Comparison of ENCODE assay signal across 9 mouse cellular contexts in genomic region chr13:58035470-58036156, GRCm38 (mm10).
DNase-seq lines count a peak whose midpoint lies in the region; ATAC-seq lines count a peak whose summit lies in the region.
"Had no signal": no experiment of that assay in that cellular context is flagged by ENCODE, and none has a peak within 500 bp of the region (broad histone marks: within the 10 kb centered on the region; RNA-seq: fewer than 3 reads in every experiment).

No protein-coding gene starts in this region.

- H3K4me1 ChIP-seq in heart, embryonic 14.5 days (ENCODE audit: control insufficient read depth in 2 of 2, insufficient read depth in 2 of 2, low read length in 2 of 2): peaks cover 11 to 21% of the 10 kb centered on the region in 2 experiments
- H3K4me1 ChIP-seq: liver, embryonic 13.5 days had no signal

- ATAC-seq in heart, embryonic 14.5 days (ENCODE audit: insufficient number of reproducible peaks, insufficient read depth, low FRiP score, low read depth): peak; percentile 77
- ATAC-seq in megakaryocyte progenitor cell, adult 5-6 weeks (replicated peaks; ENCODE audit: poor library complexity): peak; percentile 60

- peak overlapping the region; percentile 20 to 51 for H3K27ac ChIP-seq in heart, embryonic 14.5 days (replicated peaks in 1 of 2; ENCODE audit: control insufficient read depth in 1 of 2, insufficient read depth in 1 of 2, low read depth in 2 of 2, low read length in 2 of 2)
- H3K27ac ChIP-seq: liver, embryonic 13.5 days had no signal

- H3K27me3 ChIP-seq in heart, embryonic 14.5 days (ENCODE audit: control insufficient read depth, insufficient read depth, low read length): no peaks in the 10 kb centered on the region
- H3K27me3 ChIP-seq: liver, embryonic 13.5 days had no signal

- H3K4me3 ChIP-seq in heart, embryonic 14.5 days (ENCODE audit: control insufficient read depth in 1 of 2, insufficient read depth in 1 of 2, low read depth in 1 of 2, low read length in 2 of 2): no peak overlapping the region
- H3K4me3 ChIP-seq: liver, embryonic 13.5 days had no signal

- H3K9me3 ChIP-seq in heart, embryonic 14.5 days (ENCODE audit: control insufficient read depth, low read length): no peaks in the 10 kb centered on the region
- H3K9me3 ChIP-seq: liver, embryonic 13.5 days had no signal

- peak overlapping the region; percentile 37; the same call in 1 of the 2 replicates for H3K4me2 ChIP-seq in heart, embryonic 14.5 days (ENCODE audit: low read length)
- H3K4me2 ChIP-seq: liver, embryonic 13.5 days had no signal

- WGBS in heart, embryonic 14.5 days: 31% methylated on average over 10 of the region's 10 CpGs

- DNase-seq in left cerebral cortex, adult 18-20 months (ENCODE audit: low spot score in 2 of 2): peak; percentile 75 to 81
- DNase-seq in left cerebral cortex, adult 11 months (ENCODE audit: low spot score): no peak
- peak; percentile 69 to 82 for DNase-seq in cerebellum, postnatal 36 days
- DNase-seq in kidney, postnatal 4 days: peak; percentile 88 to 92
- no peak for DNase-seq in B cell, adult 2 months
- no peak for DNase-seq in thymus, postnatal 14 days
- DNase-seq: liver, embryonic 13.5 days had no signal

- no peak overlapping the region for H3K9ac ChIP-seq in heart, embryonic 14.5 days (ENCODE audit: low read length)
- H3K9ac ChIP-seq: liver, embryonic 13.5 days had no signal

- H3K36me3 ChIP-seq in heart, embryonic 14.5 days (ENCODE audit: control insufficient read depth, insufficient read depth, low read length): no peaks in the 10 kb centered on the region
- H3K36me3 ChIP-seq: liver, embryonic 13.5 days had no signal

Comparison
In these comparisons a context has a peak if more than half of its experiments do, and no peak if none do; other contexts are left out.
1. DNase-seq: peak in left cerebral cortex, adult 18-20 months (2 of 2), cerebellum, postnatal 36 days (2 of 2) and kidney, postnatal 4 days (2 of 2); none in left cerebral cortex, adult 11 months (single experiment), B cell, adult 2 months (0 of 2) and thymus, postnatal 14 days (single experiment).